Mouse (Mus musculus) liver, postnatal 0 days (tissue): Measurements from ENCODE around the gene Gal3st2c.

ENCODE experiments used
- CTCF ChIP-seq: sonication (generic); IDR thresholded peaks from 2 replicates; pipeline ENCODE4 v1.5.1; 2016; ENCODE audit warnings: antibody characterized with exemption, low read depth
- EP300 ChIP-seq: IDR thresholded peaks from 2 replicates; pipeline ENCODE4 v1.6.1; 2016; ENCODE audit warnings: antibody characterized with exemption, low read depth, mild to moderate bottlenecking

DNA sequence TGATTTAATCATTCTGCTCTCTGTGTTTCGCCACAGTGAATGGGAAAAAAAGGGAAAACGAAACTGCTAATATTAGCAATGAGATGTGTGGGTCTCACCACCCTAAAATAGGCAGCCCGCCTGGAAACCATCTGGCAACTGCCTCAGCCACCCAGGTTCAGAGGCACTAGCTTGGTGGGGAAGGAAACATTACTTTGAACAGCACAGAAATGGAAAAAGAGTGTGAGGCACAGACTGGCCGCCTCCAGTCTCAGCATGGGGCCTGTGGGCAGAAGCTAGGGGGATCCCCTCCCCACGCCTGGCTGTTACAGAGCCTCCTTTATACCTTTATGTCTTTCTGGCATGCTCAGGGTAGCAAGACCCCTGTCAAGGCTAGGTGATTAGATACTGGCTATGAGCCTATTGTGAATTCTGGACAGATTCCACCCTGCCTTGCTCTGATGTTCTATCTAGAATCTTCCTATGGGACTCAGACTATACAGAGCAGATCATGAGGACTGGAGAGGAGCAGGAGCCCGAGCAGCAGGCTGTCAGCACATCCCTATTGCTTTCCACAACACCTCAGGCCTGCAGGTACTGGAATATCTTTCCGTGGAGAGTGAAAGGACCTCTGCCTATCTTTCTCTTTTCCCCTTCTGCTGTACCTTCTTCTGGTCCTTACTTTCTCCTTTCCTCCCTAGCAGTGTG lies 63.4 kb downstream of the Gal3st2c start:
- TF ChIP-seq CTCF, result no peak
- TF ChIP-seq EP300, result no peak
